Mouse (Mus musculus): ENCODE measurements around the gene Tas1r2.

Gene Tas1r2

GRCm38 (mm10) chr4:139705986-139706385 is 52.6 kb downstream of the Tas1r2 start:
- in situ Hi-C loops (cut with MboI), result no loop called here

- in situ Hi-C loops (cut with MboI), result no loop called here
These were observed 57.4 kb downstream of the Tas1r2 start for GRCm38 (mm10) chr4:139710467-139711334.

- in situ Hi-C loops (cut with MboI), result no loop called here
These were observed 62.0 kb downstream of the Tas1r2 start for GRCm38 (mm10) chr4:139715241-139715932.

GRCm38 (mm10) chr4:139716477-139717169 is 63.3 kb downstream of the Tas1r2 start:
- in situ Hi-C loops (cut with MboI), result no loop called here

GRCm38 (mm10) chr4:139718978-139719377 is 65.6 kb downstream of the Tas1r2 start:
- in situ Hi-C loops (cut with MboI), result no loop called here

Data from mature B cell (primary cell).